Mouse (Mus musculus) gastrocnemius, adult 18-20 months (tissue): ENCODE data around the gene Ncam1. TPM values are rescaled to one million over a fixed set of nuclear protein-coding genes. Genes with fewer than 3 reads are reported as not detected.

ENCODE experiments used
- DNase-seq: peaks from one replicate; pipeline ENCODE4 v3.0.0; 2021; ENCODE audit warnings: low spot score
- total RNA-seq, 2 experiments: library from RNA; stranded (reverse); gene quantifications; 2 replicates each; pipeline ENCODE4 v1.2.3; 2021

Ncam1 gene
- total RNA-seq, 2 experiments from 2014 or later, result 10.3 to 12.7 TPM

GRCm38 (mm10) chr9:49622928-49623676 lies 175.6 kb downstream of the Ncam1 start:
- no peak for DNase-seq

- DNase-seq, result no peak
Observed at GRCm38 (mm10) chr9:49621691-49622090, 177.0 kb downstream of the Ncam1 start.

GRCm38 (mm10) chr9:49618699-49619392 lies 179.9 kb downstream of the Ncam1 start:
- DNase-seq, result no peak

- no peak for DNase-seq
Observed at GRCm38 (mm10) chr9:49618266-49618665, 180.5 kb downstream of the Ncam1 start.

- peak; percentile 15 for DNase-seq
Observed at GRCm38 (mm10) chr9:49617216-49617615, 181.5 kb downstream of the Ncam1 start.

- DNase-seq, result no peak
Observed at GRCm38 (mm10) chr9:49612387-49612786, 186.3 kb downstream of the Ncam1 start.

GRCm38 (mm10) chr9:49608191-49608590 lies 190.5 kb downstream of the Ncam1 start:
- DNase-seq, result no peak

GRCm38 (mm10) chr9:49606717-49607116 lies 192.0 kb downstream of the Ncam1 start:
- DNase-seq, result no peak

- DNase-seq, result no peak
Observed at GRCm38 (mm10) chr9:49606317-49606716, 192.4 kb downstream of the Ncam1 start.

- DNase-seq, result peak; percentile 61
Observed at GRCm38 (mm10) chr9:49605791-49606190, 192.9 kb downstream of the Ncam1 start.

- DNase-seq, result peak; percentile 21
Observed at GRCm38 (mm10) chr9:49605351-49605750, 193.4 kb downstream of the Ncam1 start.

GRCm38 (mm10) chr9:49601215-49601614 lies 197.5 kb downstream of the Ncam1 start:
- DNase-seq, result no peak

- DNase-seq, result no peak
Observed at GRCm38 (mm10) chr9:49595635-49596348, 202.9 kb downstream of the Ncam1 start.

- DNase-seq, result no peak
Observed at GRCm38 (mm10) chr9:49594876-49595634, 203.7 kb downstream of the Ncam1 start.

- DNase-seq, result peak; percentile 48
Observed at GRCm38 (mm10) chr9:49593951-49594536, 204.7 kb downstream of the Ncam1 start.

- DNase-seq, result no peak
Observed at GRCm38 (mm10) chr9:49592006-49592405, 206.7 kb downstream of the Ncam1 start.

GRCm38 (mm10) chr9:49590261-49590660 lies 208.5 kb downstream of the Ncam1 start:
- DNase-seq, result no peak

GRCm38 (mm10) chr9:49577136-49577535 lies 221.6 kb downstream of the Ncam1 start:
- no peak for DNase-seq

- DNase-seq, result no peak
Observed at GRCm38 (mm10) chr9:49571695-49572510, 226.8 kb downstream of the Ncam1 start.
